Mouse (Mus musculus): ENCODE data around the gene Thrb. TPM values are rescaled to one million over a fixed set of nuclear protein-coding genes. Genes with fewer than 3 reads are reported as not detected.

The Thrb gene
- total RNA-seq, 2 experiments from 2014 or later = 26.7 to 40.0 TPM

DNA sequence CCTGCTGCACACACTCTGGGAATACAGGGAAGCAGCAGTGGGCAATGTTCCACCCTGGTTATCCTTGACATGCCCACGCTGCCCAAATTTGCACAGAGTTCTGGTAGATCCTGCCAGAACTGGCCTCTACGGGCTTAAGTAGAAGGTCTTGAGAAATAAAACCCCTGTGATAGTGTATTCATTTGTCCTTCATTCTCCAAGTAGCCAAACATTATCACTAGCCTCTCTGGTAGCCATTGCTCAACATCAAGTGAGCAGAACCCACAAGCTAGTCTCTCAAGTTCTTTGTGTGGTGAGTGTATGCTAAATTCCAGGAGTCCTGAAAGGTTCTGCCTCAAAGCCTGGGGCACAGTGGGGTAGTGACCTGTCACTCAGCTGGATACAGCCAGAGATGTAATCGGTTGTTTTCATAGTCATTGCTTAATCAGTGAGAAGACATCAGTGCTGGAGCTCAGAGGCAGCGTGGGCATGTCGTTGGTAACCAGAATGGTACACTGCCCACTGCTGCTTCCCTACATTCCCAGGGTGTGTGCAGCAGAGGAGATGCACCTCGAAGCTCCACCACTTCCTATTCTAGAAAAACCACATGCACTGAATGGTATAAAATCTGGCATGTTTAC, 203.8 kb downstream of the Thrb start:
- TF ChIP-seq CTCF (IDR thresholded peaks at IDR 0.05) = no peak
- DNase-seq = no peak
- intact Hi-C loops (cut with DNase I) = loop anchor here (5.0 kb wide), 1 partner anchor 38 kb away; no protein-coding TSS in a partner anchor

DNA sequence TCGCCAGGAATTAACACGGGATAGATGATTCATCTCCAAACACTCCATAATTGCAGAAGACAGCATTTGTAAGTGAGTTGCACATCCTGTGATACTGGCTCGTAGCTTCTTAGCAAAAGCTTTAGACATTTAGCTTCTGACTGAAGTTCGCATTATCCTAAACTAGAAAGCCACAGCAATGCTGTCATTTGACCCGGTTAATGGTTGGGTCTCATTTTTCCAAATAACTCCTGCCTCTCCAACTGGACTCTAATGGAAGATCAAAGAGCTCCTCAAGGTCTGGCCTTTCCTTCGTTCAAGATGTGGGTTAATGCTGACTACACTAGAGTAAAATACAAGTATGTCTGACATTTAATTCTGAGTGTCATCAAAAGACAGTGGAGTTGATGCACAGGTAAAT, 208.3 kb downstream of the Thrb start:
- no peak overlapping the region for H3K27ac ChIP-seq

More for the DNA sequence above, 203.8 kb downstream of the Thrb start:
- H3K27ac ChIP-seq = no peak overlapping the region
- no peak overlapping the region for H3K4me3 ChIP-seq

DNA sequence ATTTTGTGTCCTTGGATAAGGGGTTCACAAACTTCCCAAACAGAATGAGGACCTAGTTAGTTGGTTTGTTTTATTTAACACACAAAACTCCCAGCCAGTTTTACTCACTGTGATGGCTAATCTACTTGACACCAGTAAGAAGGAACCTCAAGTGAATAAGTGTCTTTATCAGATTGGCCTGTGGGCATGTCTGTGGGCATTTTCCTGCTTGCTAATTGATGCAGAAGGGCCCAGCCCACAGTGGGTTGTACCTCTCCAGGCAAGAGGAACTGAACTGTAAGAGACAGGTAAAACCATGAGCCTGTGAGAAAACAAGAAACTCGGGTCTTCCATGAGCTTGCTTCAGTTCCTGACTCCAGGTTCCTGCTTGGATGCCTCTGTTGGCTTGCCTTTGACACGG, 215.9 kb downstream of the Thrb start:
- DNase-seq = no peak
- intact Hi-C loops (cut with DNase I) = no loop called here
- no peak for TF ChIP-seq CTCF (IDR thresholded peaks at IDR 0.05)
- Histone ChIP-seq H3K4me3 (no peak overlapping the region), H3K27ac (no peak overlapping the region)

More for the DNA sequence above, 208.3 kb downstream of the Thrb start:
- no peak overlapping the region for H3K4me3 ChIP-seq
- DNase-seq = no peak
- intact Hi-C loops (cut with DNase I) = no loop called here
- no peak for TF ChIP-seq CTCF (IDR thresholded peaks at IDR 0.05)

DNA sequence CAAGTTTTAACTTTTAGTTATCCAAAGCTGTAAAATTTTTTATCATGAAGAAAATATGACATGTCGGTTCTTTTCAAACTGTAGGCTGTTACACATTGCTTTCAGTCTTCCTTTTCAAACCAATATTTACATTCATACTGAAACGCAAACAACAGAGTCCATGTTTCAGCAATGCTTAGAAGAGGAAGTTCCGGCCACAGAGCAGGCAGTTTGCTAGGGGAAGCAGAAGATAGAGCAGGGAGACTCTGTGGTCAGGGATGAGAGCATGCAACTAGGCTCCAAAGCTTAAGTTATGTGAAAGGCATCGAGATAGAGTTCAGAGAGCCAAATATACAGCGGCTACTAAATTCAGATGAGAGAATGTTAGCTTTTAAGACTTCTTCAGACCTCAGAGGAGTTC, 219.4 kb downstream of the Thrb start:
- DNase-seq = no peak
- no peak overlapping the region for H3K27ac ChIP-seq
- H3K4me3 ChIP-seq = no peak overlapping the region
- intact Hi-C loops (cut with DNase I) = no loop called here
- TF ChIP-seq CTCF (IDR thresholded peaks at IDR 0.05) = no peak

DNA sequence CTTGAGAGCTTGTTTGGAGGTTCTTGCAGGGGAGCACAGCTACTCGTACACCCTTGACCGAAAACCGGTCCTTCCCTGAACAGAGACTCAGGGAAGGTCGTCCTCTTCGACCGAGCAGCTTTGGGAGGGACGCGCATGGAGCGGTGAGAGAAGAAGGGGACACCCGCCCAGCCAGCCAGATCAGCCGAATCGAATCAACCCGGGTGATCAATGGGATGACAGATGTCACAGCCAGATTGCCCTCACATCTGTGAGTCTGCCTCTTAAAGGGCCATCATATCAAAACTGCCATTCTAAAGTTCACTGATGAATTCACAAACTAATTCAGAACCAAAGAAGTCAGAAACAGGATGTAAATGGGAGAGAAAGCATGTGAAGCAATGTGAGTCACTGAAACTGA, 224.8 kb downstream of the Thrb start:
- no peak for DNase-seq
- Histone ChIP-seq H3K4me3 (no peak overlapping the region), H3K27ac (no peak overlapping the region)
- intact Hi-C loops (cut with DNase I) = no loop called here
- no peak for TF ChIP-seq CTCF (IDR thresholded peaks at IDR 0.05)

DNA sequence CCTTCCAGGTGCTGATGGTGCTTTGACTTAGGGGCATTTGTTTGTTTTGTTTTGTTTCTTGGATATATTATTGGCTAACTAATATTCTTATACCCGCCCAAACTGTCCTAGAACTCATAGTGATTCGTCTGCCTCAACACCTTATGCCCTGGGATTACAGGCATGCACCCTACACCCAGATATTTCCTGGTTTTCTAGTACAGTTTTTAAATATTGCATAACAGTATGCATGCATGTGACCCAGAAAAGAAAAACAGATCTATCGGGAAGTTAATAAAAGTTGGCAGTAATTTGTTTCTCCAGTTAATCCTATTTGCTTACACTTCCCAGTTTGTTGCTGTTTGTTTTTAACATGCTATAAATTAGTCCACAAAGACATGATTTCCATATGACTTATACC, 225.3 kb downstream of the Thrb start:
- no peak for TF ChIP-seq CTCF (IDR thresholded peaks at IDR 0.05)
- intact Hi-C loops (cut with DNase I) = no loop called here
- Histone ChIP-seq H3K4me3 (no peak overlapping the region), H3K27ac (no peak overlapping the region)
- DNase-seq = no peak

DNA sequence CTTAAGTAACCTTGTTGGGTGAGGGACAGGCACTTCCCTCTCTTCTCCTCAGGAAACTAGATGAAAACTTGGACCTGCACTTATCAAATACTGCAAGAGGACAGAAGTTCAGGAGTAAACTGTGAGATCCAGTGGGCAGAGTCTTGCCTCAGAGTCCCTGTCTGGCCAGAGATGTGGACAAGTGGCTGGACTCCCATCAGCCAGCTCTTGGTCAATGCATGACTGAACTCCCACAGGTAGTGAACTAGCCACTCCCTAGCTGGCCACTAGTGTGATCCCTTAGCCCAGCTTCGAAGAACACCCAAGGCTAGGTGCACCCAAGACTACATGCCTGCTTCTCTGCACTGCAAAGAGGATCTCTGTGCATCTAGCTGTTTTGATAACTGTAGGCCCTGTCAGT, 234.7 kb downstream of the Thrb start:
- H3K27ac ChIP-seq = no peak overlapping the region
- TF ChIP-seq CTCF (IDR thresholded peaks at IDR 0.05) = no peak
- no peak for DNase-seq
- intact Hi-C loops (cut with DNase I) = no loop called here
- H3K4me3 ChIP-seq = no peak overlapping the region

DNA sequence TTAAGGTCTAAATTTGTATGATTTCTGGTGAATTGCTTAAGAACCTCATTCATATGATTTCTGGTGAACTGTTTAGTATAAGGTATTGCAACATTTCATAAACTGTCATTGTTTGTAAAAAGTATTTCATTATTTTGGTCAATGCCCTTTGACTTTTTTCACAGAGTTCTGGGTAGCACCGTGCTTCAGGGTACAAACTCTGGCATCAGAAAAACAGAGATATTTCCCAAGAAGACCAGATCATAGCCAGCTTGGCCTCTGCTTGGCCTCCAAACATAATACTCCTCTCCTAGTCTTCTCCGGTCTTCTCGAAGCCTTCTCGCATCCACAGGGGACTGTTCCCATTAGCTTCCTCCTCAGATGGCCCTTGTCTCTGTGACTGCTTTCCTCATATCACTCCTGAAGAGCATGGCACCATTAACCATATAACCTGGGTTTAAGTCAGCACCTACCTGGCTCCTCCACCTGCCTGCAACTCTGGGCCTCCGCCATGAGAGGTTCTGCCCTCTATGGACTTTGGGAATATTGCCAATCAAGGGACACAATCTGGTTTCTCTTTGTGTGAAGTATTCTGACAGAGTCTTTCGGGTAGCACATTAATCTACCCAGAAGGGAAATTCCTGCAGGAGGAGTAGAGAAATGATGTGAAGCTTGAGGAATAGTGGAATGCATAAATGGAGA, 239.8 kb downstream of the Thrb start:
- no peak for DNase-seq
- Histone ChIP-seq H3K27ac (no peak overlapping the region), H3K4me3 (no peak overlapping the region)
- intact Hi-C loops (cut with DNase I) = loop anchor here (5.0 to 10.0 kb wide), 2 partner anchors 38 to 155 kb away; no protein-coding TSS in a partner anchor
- TF ChIP-seq CTCF (IDR thresholded peaks at IDR 0.05) = no peak

DNA sequence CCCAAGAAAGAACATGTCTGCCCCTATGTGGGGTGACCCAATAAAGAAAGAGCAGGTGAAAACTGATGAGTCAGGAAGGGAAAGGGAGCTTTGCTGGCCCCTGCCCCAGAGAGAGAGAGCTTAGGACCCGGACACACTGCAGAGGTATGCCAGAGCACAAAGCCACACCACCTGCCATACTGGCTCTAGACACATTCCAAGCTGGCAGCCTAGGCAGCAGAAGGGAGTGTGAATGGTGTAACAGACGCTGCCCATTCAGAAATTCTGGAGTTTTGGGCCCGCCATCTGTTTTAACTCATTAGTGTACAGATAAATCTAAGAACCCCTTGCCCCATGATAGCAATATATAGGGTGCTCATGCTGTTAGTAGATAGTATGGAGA, 240.3 kb downstream of the Thrb start:
- no peak overlapping the region for H3K27ac ChIP-seq
- intact Hi-C loops (cut with DNase I) = loop anchor here (5.0 to 10.0 kb wide), 2 partner anchors 38 to 156 kb away; no protein-coding TSS in a partner anchor
- no peak overlapping the region for H3K4me3 ChIP-seq
- DNase-seq = no peak
- no peak for TF ChIP-seq CTCF (IDR thresholded peaks at IDR 0.05)

DNA sequence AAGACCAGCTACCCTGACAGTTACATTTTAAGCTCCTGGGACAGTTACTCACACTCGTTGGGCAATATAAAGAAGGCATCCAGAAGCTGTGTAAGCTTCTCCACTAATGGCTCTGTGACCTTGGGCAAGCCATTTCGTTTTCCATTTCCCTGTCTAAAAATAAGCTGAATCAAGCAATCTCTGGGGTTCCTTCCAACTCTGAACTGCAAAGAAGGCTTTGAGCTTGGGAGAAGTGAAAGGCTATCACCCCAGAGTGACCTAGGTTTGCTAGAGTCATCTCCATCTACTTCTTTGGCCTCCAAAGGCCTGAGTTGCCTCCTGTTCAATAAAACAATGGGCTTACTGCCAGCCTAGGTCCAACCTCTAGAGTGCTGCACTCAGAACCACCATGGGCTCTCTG, 242.4 kb downstream of the Thrb start:
- no peak for TF ChIP-seq CTCF (IDR thresholded peaks at IDR 0.05)
- intact Hi-C loops (cut with DNase I) = loop anchor here (5.0 to 10.0 kb wide), 2 partner anchors 40 to 158 kb away; no protein-coding TSS in a partner anchor
- peak overlapping the region; percentile 75 for H3K27ac ChIP-seq
- DNase-seq = no peak
- no peak overlapping the region for H3K4me3 ChIP-seq

DNA sequence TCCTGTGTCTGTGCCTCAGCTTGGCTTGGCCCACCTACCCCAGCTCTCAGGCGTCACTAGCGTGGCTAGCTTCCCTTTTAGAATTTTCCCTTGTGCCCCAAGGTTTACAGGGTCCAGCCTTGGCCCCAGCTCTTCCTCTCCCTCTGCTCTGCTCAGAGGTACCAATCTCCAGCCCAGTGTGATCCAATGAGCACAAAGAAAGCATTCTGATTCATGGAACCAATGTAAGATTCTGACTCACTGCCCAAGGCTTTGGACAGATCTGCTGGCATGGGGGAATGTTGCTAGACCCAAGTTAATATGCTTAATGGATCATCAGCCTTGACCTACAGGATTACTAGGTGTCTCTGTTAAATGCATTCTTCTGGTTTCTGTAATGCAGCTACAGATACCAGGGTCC, 243.1 kb downstream of the Thrb start:
- TF ChIP-seq CTCF (IDR thresholded peaks at IDR 0.05) = no peak
- no peak for DNase-seq
- Histone ChIP-seq H3K4me3 (no peak overlapping the region), H3K27ac (peak overlapping the region; percentile 75)
- intact Hi-C loops (cut with DNase I) = loop anchor here (5.0 to 10.0 kb wide), 2 partner anchors 41 to 158 kb away; no protein-coding TSS in a partner anchor

DNA sequence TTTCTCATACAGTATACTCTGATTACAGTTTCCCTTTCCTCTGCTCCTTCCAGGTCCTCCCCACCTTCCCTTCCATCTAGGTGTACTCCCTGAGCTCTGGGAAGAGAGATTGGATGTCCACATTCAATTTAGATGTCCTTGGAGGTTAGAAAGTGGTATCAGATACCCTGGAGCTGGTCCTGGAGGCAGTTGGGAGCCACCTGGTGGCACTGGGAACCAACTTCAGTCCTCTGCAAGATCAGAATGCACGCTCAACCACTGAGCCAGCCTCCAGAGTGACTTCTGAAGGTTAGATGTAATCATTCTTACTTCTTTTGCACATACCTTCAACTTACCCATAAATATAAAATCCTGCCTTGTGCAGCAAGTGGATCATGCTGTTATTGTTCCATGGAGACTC, 244.5 kb downstream of the Thrb start:
- H3K4me3 ChIP-seq = no peak overlapping the region
- H3K27ac ChIP-seq = no peak overlapping the region
- intact Hi-C loops (cut with DNase I) = loop anchor here (2.0 to 10.0 kb wide), 3 partner anchors 42 to 246 kb away; no protein-coding TSS in a partner anchor
- DNase-seq = peak; percentile 50
- TF ChIP-seq CTCF (IDR thresholded peaks at IDR 0.05) = peak; percentile 66

DNA sequence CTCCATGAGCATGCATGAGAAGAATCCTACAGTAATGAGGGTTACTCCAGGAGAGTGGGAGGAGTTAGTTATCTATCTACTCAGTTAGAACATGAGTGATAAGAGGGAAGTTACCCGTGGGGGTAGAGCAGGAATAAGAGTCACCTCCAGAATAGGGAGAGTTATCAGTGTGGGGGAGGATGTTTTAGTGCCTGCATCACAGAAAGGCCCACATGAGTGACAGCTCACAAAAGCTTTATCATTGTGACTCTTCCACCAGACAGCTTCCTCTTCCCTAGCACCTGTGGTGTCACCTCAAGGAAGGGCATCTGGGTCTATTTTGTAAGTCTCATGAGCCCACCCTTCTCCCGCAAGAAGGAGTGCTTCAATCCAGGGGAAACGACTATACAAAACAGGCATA, 245.6 kb downstream of the Thrb start:
- Histone ChIP-seq H3K27ac (no peak overlapping the region), H3K4me3 (no peak overlapping the region)
- DNase-seq = no peak
- intact Hi-C loops (cut with DNase I) = loop anchor here (2.0 to 10.0 kb wide), 2 partner anchors 161 to 247 kb away; no protein-coding TSS in a partner anchor
- TF ChIP-seq CTCF (IDR thresholded peaks at IDR 0.05) = no peak

Measured in gastrocnemius, adult 2 months (tissue).